Mouse (Mus musculus): ENCODE results near the gene Atg10. TPM values are rescaled to one million over a fixed set of nuclear protein-coding genes. Genes with fewer than 3 reads are reported as not detected.

The Atg10 gene
- total and polyA plus RNA-seq, 3 experiments = 2.0 to 4.3 TPM; not detected in 1

DNA sequence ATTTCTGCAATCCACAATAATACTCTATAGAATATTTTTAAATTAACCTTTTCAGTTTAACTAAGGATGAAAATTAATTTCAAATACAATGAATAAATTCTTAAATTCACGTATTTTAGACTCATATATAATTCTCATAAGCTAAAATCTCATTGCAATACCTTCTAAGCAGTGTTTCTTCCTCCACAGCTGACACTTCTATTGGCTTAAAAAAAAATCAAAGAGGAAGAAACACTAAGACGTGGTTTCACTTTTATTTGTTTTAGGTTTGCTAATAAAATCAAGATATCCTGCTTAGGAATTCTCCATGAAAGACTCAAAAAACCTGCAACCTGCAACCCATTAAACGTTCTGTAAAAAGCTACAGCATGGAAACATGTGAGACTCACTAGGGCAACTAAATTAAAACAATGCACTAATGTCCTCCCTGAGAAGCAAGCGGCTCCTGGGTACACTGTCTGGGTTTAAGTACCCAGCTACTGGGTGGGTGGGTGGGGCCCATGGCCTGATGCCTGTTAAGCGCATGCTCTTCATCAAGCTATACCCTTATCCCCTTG lies 90.4 kb downstream of the Atg10 start:
- no peaks in the 10 kb centered on the region for H3K9me3 ChIP-seq (replicated peaks; ENCODE audit: insufficient read depth, low read length)
- TF ChIP-seq RAD21 (IDR thresholded peaks at IDR 0.05; ENCODE audit: low read depth, low read length) (no peak), TAL1 (IDR thresholded peaks at IDR 0.05; ENCODE audit: low read length) (no peak), MYC (IDR thresholded peaks at IDR 0.05; ENCODE audit: low read depth, low read length) (no peak), TCF12 (IDR thresholded peaks at IDR 0.05; ENCODE audit: low read depth, low read length) (no peak), CHD2 (IDR thresholded peaks at IDR 0.05; ENCODE audit: low read length) (no peak), POLR2A (IDR thresholded peaks at IDR 0.05; ENCODE audit: control insufficient read depth in 1 of 2, insufficient read depth in 1 of 2, low read depth in 1 of 2, low read length in 2 of 2, poor library complexity in 1 of 2) (no peak), MEF2A (IDR thresholded peaks at IDR 0.05; ENCODE audit: extremely low read depth, insufficient replicate concordance, low read depth, low read length, poor library complexity, severe bottlenecking) (no peak), MAZ (IDR thresholded peaks at IDR 0.05; ENCODE audit: low read depth, low read length) (no peak), MAFK (IDR thresholded peaks at IDR 0.05; ENCODE audit: borderline replicate concordance, low read depth, low read length) (no peak), NELFE (IDR thresholded peaks at IDR 0.05; ENCODE audit: low read depth, low read length) (no peak), HCFC1 (IDR thresholded peaks at IDR 0.05; ENCODE audit: low read depth, low read length) (no peak), ZMIZ1 (IDR thresholded peaks at IDR 0.05; ENCODE audit: low read depth, low read length) (no peak), MYB (IDR thresholded peaks at IDR 0.05; ENCODE audit: low read depth, low read length) (no peak), JUND (IDR thresholded peaks at IDR 0.05; ENCODE audit: low read depth, low read length) (no peak), POLR2AphosphoS2 (IDR thresholded peaks at IDR 0.05; ENCODE audit: low read length) (no peak), USF1 (IDR thresholded peaks at IDR 0.05; ENCODE audit: low read depth, low read length) (no peak), UBTF (IDR thresholded peaks at IDR 0.05; ENCODE audit: borderline replicate concordance, insufficient read depth, low read depth, low read length) (no peak), SIN3A (IDR thresholded peaks at IDR 0.05; ENCODE audit: low read length) (no peak), GATA1 (IDR thresholded peaks at IDR 0.05; ENCODE audit: low read depth, low read length) (no peak)
- H3K27me3 ChIP-seq (ENCODE audit: control insufficient read depth in 1 of 2, insufficient read depth in 2 of 2, low read length in 2 of 2) = no peaks in the 10 kb centered on the region
- no peaks in the 10 kb centered on the region for H3K36me3 ChIP-seq (ENCODE audit: control insufficient read depth in 1 of 2, insufficient read depth in 2 of 2, low read length in 2 of 2)
- DNase-seq (ENCODE audit: low read depth, low spot score) = no peak
- H3K4me3 ChIP-seq (ENCODE audit: control insufficient read depth in 1 of 2, insufficient read depth in 1 of 2, low read depth in 2 of 2, low read length in 2 of 2) = no peak overlapping the region
- H3K9ac ChIP-seq (ENCODE audit: control insufficient read depth, low read depth, low read length, poor library complexity, severe bottlenecking) = no peak overlapping the region
- peaks cover 0 to 4% of the 10 kb centered on the region in 2 experiments; a peak in 1 of 4 replicates for H3K4me1 ChIP-seq (ENCODE audit: control insufficient read depth in 1 of 2, insufficient read depth in 2 of 2, low read length in 2 of 2)
- no peaks in the 10 kb centered on the region for H3K79me2 ChIP-seq (ENCODE audit: control insufficient read depth, insufficient read depth, low read length, poor library complexity)
- H3K27ac ChIP-seq (ENCODE audit: control insufficient read depth, low read depth, low read length) = no peak overlapping the region

DNA sequence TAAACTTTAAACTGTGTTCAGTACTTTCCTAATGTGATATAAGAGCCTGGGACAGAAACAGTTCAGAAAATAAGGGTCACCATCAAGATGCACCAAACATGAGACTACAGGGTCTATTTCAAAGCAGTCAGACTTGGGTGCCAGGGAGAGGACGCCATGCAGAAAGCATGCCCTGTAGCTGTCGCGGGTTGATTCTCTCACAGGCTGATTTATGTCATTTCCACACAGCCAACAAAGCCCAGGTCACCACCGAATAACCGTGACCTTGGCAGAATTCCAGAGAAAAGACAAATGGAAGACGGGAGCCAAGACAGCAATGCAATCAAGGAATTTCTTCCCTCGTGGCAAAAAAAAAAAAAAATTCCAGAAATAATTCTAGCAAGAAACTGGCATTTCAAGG lies 94.7 kb downstream of the Atg10 start:
- H3K36me3 ChIP-seq (ENCODE audit: control insufficient read depth in 1 of 2, insufficient read depth in 2 of 2, low read length in 2 of 2) = no peaks in the 10 kb centered on the region
- DNase-seq (ENCODE audit: low read depth, low spot score) = no peak
- peaks cover 0 to 4% of the 10 kb centered on the region in 2 experiments; a peak in 1 of 4 replicates for H3K4me1 ChIP-seq (ENCODE audit: control insufficient read depth in 1 of 2, insufficient read depth in 2 of 2, low read length in 2 of 2)
- no peak overlapping the region for H3K4me3 ChIP-seq (ENCODE audit: control insufficient read depth in 1 of 2, insufficient read depth in 1 of 2, low read depth in 2 of 2, low read length in 2 of 2)
- no peaks in the 10 kb centered on the region for H3K9me3 ChIP-seq (replicated peaks; ENCODE audit: insufficient read depth, low read length)
- H3K27ac ChIP-seq (ENCODE audit: control insufficient read depth, low read depth, low read length) = no peak overlapping the region
- TF ChIP-seq RAD21 (IDR thresholded peaks at IDR 0.05; ENCODE audit: low read depth, low read length) (no peak), SMC3 (IDR thresholded peaks at IDR 0.05; ENCODE audit: low read depth, low read length) (no peak), POLR2AphosphoS5 (IDR thresholded peaks at IDR 0.05; ENCODE audit: borderline replicate concordance, low read depth, low read length) (no peak), MXI1 (IDR thresholded peaks at IDR 0.05; ENCODE audit: low read depth, low read length) (no peak), KAT2A (conservative IDR thresholded peaks at IDR 0.05; ENCODE audit: low read depth, low read length) (no peak)
- H3K79me2 ChIP-seq (ENCODE audit: control insufficient read depth, insufficient read depth, low read length, poor library complexity) = no peaks in the 10 kb centered on the region
- H3K9ac ChIP-seq (ENCODE audit: control insufficient read depth, low read depth, low read length, poor library complexity, severe bottlenecking) = no peak overlapping the region
- no peaks in the 10 kb centered on the region for H3K27me3 ChIP-seq (ENCODE audit: control insufficient read depth in 1 of 2, insufficient read depth in 2 of 2, low read length in 2 of 2)

Data from MEL (cell line).